22 mouse cellular contexts compared by ENCODE assay signal in the genomic region with DNA sequence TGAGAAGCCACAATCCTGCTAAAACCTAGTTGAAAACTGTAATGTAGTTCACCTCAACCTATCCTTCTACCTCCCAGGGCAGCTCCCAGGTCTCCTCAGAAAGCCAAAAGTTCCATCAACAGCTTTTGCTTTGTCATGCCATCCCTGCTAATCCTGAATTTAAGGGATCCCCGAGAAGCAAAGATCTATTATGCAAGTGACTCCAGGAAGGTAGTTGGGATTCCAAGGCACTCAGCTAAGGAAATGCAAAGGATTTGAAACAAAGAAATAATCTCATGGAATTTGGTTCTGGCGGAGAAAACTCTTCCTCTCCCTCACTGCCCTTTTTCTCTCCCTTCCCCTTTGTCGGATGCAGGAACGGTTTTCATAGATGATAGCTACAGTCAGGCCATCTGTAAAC. TPM values are rescaled to one million over a fixed set of nuclear protein-coding genes. Genes with fewer than 3 reads are reported as not detected.
A peak's percentile ranks its signal among the peaks of the same experiment; 100 is the strongest.
DNase-seq lines count a peak whose midpoint lies in the region; ATAC-seq and TF ChIP-seq lines count a peak whose summit lies in the region.
"Had no signal": no experiment of that assay in that cellular context is flagged by ENCODE, and none has a peak within 500 bp of the region (broad histone marks: within the 10 kb centered on the region; RNA-seq: fewer than 3 reads in every experiment).

No protein-coding gene starts in this region.

- no peak for DNase-seq in heart, adult 9 months (ENCODE audit: low spot score in 2 of 2)
- DNase-seq in ES-CJ7 (ENCODE audit: low read depth, low spot score), result peak; percentile 88
- no peak for DNase-seq in limb, embryonic 10.5 days (ENCODE audit: low spot score)
- DNase-seq in stomach, postnatal 0 days (ENCODE audit: low spot score), result no peak
- no peak for DNase-seq in kidney, adult 9 months
- DNase-seq: B cell, adult 2 months; cerebellum, adult 11 months; cerebellum, postnatal 10 days; gastrocnemius, postnatal 36 days; heart, adult 2 months; kidney, postnatal 4 days; liver; retina, postnatal 1 day; right cerebral cortex, postnatal 25 days; spleen, adult 18-20 months; thymus, postnatal 14 days had no signal

- no peak for TF ChIP-seq EP300 in stomach, postnatal 0 days (optimal IDR thresholded peaks at IDR 0.05)

- no peak overlapping the region for H3K4me2 ChIP-seq in heart, embryonic 15.5 days
- H3K4me2 ChIP-seq in stomach, postnatal 0 days (replicated peaks; ENCODE audit: low read depth), result no peak overlapping the region

- peak overlapping the region; percentile 9; the same call in 1 of the 2 replicates for H3K27ac ChIP-seq in heart, embryonic 15.5 days
- H3K27ac ChIP-seq in limb, embryonic 10.5 days, result peak overlapping the region; percentile 75
- no peak overlapping the region for H3K27ac ChIP-seq in stomach, postnatal 0 days (replicated peaks)
- H3K27ac ChIP-seq: heart, adult 2 months; hindbrain, embryonic 10.5 days; macrophage had no signal

- 52% methylated on average over 4 of the region's 4 CpGs for WGBS in heart, embryonic 15.5 days
- 47% methylated on average over 4 of the region's 4 CpGs for WGBS in limb, embryonic 10.5 days
- 55% methylated on average over 4 of the region's 4 CpGs for WGBS in stomach, postnatal 0 days

- peaks cover 57% of the 10 kb centered on the region for H3K4me1 ChIP-seq in heart, embryonic 15.5 days (replicated peaks)
- peaks cover 92% of the 10 kb centered on the region for H3K4me1 ChIP-seq in E14TG2a.4 (replicated peaks; ENCODE audit: low read depth, low read length)
- peaks cover 42% of the 10 kb centered on the region for H3K4me1 ChIP-seq in limb, embryonic 10.5 days
- 0 out of 2 replicates have a peak, but pooled peaks cover 2% of the 10 kb centered on the region for H3K4me1 ChIP-seq in stomach, postnatal 0 days (replicated peaks; ENCODE audit: control insufficient read depth, insufficient read depth)

- no peak for ATAC-seq in heart, embryonic 15.5 days (replicated peaks; ENCODE audit: insufficient number of reproducible peaks, insufficient read depth, low FRiP score, low read depth)
- ATAC-seq in stomach, postnatal 0 days (ENCODE audit: low FRiP score, low TSS enrichment), result no peak
- ATAC-seq: intestine, postnatal 0 days had no signal

- H3K27me3 ChIP-seq in heart, embryonic 15.5 days, result no peaks in the 10 kb centered on the region
- no peaks in the 10 kb centered on the region for H3K27me3 ChIP-seq in E14TG2a.4 (ENCODE audit: insufficient read depth, low read length)
- no peaks in the 10 kb centered on the region for H3K27me3 ChIP-seq in limb, embryonic 10.5 days (ENCODE audit: low read depth, poor library complexity, severe bottlenecking)
- H3K27me3 ChIP-seq in stomach, postnatal 0 days (ENCODE audit: control insufficient read depth, insufficient read depth, low read length), result no peaks in the 10 kb centered on the region
- H3K27me3 ChIP-seq: CH12.LX had no signal

- H3K9me3 ChIP-seq in heart, embryonic 15.5 days (replicated peaks), result no peaks in the 10 kb centered on the region
- no peaks in the 10 kb centered on the region for H3K9me3 ChIP-seq in E14TG2a.4 (ENCODE audit: low read length)
- H3K9me3 ChIP-seq in limb, embryonic 10.5 days (replicated peaks), result no peaks in the 10 kb centered on the region
- no peaks in the 10 kb centered on the region for H3K9me3 ChIP-seq in stomach, postnatal 0 days (ENCODE audit: control insufficient read depth, low read length)
- H3K9me3 ChIP-seq: hindbrain, embryonic 10.5 days had no signal

- H3K36me3 ChIP-seq in heart, embryonic 15.5 days, result no peaks in the 10 kb centered on the region
- H3K36me3 ChIP-seq in E14TG2a.4 (ENCODE audit: insufficient read depth, low read length), result peaks cover 39% of the 10 kb centered on the region
- peaks cover 39% of the 10 kb centered on the region for H3K36me3 ChIP-seq in limb, embryonic 10.5 days
- H3K36me3 ChIP-seq in stomach, postnatal 0 days (ENCODE audit: control insufficient read depth, insufficient read depth, low read length), result no peaks in the 10 kb centered on the region

- no peak overlapping the region for H3K4me3 ChIP-seq in heart, embryonic 15.5 days
- H3K4me3 ChIP-seq in E14TG2a.4 (replicated peaks; ENCODE audit: low read length), result peak overlapping the region; percentile 53
- no peak overlapping the region for H3K4me3 ChIP-seq in limb, embryonic 10.5 days
- H3K4me3 ChIP-seq in stomach, postnatal 0 days (ENCODE audit: low read depth, low read length), result no peak overlapping the region
- H3K4me3 ChIP-seq: heart, adult 2 months; hindbrain, embryonic 10.5 days had no signal

- no peak for TF ChIP-seq CTCF in E14TG2a.4 (conservative IDR thresholded peaks at IDR 0.05; ENCODE audit: low read length)
- TF ChIP-seq CTCF in stomach, postnatal 0 days (IDR thresholded peaks at IDR 0.05; ENCODE audit: low read depth), result no peak

- H3K9ac ChIP-seq in heart, embryonic 15.5 days, result no peak overlapping the region
- no peak overlapping the region for H3K9ac ChIP-seq in stomach, postnatal 0 days (ENCODE audit: low read length)

RNA-seq across cellular contexts. Expression of a gene that starts 45.6 kb away (rescaled TPM):
- 40.1 and 45.3 TPM in 2 replicates for polyA plus RNA-seq in heart, embryonic 15.5 days (2015; fragmentation: Nextera tagmentation; extraction: Ambion mirVana)
- polyA plus RNA-seq in limb, embryonic 10.5 days (2016; fragmentation: Nextera tagmentation; extraction: Ambion mirVana), result 50.2 and 50.4 TPM in 2 replicates
- polyA plus RNA-seq in stomach, postnatal 0 days (2015; fragmentation: Nextera tagmentation; extraction: Ambion mirVana), result 22.6 and 27.4 TPM in 2 replicates
